Mouse (Mus musculus): Measurements from ENCODE around the gene Tpgs1. TPM values are rescaled to one million over a fixed set of nuclear protein-coding genes. Genes with fewer than 3 reads are reported as not detected.

The Tpgs1 gene
- polyA plus RNA-seq, 1 experiment: 12.2 TPM

DNA sequence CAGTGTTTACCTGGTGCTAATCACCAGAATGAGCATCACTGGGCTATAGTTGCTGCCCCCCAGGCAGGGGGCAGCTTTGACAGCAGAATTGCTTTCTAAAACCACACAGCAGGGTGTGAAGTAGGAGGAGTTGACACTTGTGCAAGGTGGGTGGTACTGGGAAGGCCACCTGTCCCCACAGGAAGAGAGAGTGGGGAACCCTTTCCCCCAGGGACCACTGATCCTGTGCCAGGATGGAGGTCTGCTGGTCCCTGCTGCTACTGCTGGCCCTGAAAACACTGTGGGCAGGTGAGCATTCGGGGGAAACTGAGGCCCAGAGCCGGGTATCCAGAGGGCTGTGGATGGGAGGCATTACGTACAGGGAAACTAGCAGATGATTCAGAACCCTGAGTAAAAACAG lies 20.0 kb downstream of the Tpgs1 start:
- no peak overlapping the region for H3K4me3 ChIP-seq (replicated peaks; ENCODE audit: control insufficient read depth, low read depth, low read length)
- no peak overlapping the region for H3K27ac ChIP-seq (ENCODE audit: control insufficient read depth, insufficient read depth, low read depth, low read length, poor library complexity)
- H3K4me1 ChIP-seq (ENCODE audit: control insufficient read depth, insufficient read depth, low read length): peaks cover 2% of the 10 kb centered on the region; the same call in 1 of the 2 replicates
- TF ChIP-seq POLR2A (IDR thresholded peaks at IDR 0.05; ENCODE audit: borderline replicate concordance, control insufficient read depth, low read depth, low read length): no peak
- 91% methylated on average over 3 of the region's 3 CpGs for WGBS

DNA sequence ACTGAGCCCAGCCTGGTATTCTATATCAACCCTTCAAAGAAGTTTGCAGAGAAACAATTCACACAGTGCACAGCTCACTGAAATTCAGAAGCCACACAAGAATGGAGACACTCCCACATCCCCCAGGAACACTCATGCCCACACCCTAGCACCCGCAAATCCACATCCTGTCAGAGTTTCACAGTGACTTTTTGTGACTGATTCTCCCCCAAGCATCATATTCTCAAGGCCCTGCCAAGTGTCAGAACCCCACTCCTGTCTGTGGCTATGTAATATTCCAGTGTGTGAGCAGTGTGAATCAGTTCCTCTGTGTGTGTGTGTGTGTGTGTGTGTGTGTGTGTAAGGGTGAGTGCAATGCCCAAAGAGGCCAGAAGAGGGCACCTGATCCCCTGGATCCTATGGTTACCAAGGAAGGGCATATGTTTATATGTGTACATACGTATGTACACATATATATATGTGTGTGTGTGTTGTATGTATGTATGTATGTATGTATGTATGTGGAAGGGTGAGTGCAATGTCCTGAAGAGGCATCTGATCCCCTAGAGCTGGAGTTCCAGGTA lies 22.9 kb downstream of the Tpgs1 start:
- TF ChIP-seq POLR2A (IDR thresholded peaks at IDR 0.05; ENCODE audit: borderline replicate concordance, control insufficient read depth, low read depth, low read length): no peak
- no peak for TF ChIP-seq CTCF (IDR thresholded peaks at IDR 0.05; ENCODE audit: control insufficient read depth, insufficient read depth, low read length)
- WGBS: 95% methylated on average over 2 of the region's 2 CpGs
- Histone ChIP-seq H3K4me1 (ENCODE audit: control insufficient read depth, insufficient read depth, low read length) (peaks cover 3% of the 10 kb centered on the region), H3K4me3 (replicated peaks; ENCODE audit: control insufficient read depth, low read depth, low read length) (no peak overlapping the region), H3K27ac (ENCODE audit: control insufficient read depth, insufficient read depth, low read depth, low read length, poor library complexity) (no peak overlapping the region)

DNA sequence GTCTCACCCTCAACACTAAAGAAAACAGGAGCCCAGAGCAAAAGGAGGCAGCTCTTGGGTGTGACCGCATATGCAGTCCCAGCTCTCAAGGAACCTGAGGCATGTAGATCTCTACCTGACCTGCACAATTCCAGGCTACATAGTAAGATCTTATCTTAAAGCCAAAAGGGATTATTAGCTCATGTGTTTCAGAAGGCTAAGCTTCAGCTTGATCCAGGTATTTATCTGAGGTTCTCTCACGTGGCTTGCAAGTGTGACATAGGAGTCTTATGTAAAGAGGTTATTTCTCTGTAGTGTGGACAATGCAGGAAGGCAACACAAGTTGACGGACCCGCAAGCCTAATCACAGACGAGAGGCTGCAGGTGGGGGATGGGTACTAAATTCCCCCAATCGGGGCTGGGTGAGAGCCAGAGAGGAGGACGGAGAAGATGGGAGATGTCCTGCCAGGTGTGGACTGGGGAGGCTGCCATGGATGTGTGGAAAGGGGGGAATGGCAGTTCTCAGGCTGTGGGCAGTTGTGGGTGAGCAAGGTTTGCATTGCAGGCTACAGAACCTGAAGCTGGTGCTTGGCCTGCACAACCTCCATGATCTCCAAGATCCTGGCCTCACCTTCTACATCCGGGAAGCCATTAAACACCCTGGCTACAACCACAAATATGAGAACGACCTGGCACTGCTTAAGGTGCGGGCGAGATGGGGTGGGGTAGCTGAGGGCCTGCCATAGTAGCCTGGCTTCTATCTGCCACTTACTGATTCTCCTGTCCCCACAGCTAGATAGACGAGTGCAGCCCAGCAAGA lies 24.6 kb downstream of the Tpgs1 start:
- TF ChIP-seq CTCF (IDR thresholded peaks at IDR 0.05; ENCODE audit: control insufficient read depth, insufficient read depth, low read length): no peak
- TF ChIP-seq POLR2A (IDR thresholded peaks at IDR 0.05; ENCODE audit: borderline replicate concordance, control insufficient read depth, low read depth, low read length): no peak
- 78% methylated on average over 12 of the region's 12 CpGs for WGBS
- Histone ChIP-seq H3K4me3 (replicated peaks; ENCODE audit: control insufficient read depth, low read depth, low read length) (no peak overlapping the region), H3K27ac (ENCODE audit: control insufficient read depth, insufficient read depth, low read depth, low read length, poor library complexity) (no peak overlapping the region), H3K4me1 (ENCODE audit: control insufficient read depth, insufficient read depth, low read length) (peaks cover 3% of the 10 kb centered on the region)

DNA sequence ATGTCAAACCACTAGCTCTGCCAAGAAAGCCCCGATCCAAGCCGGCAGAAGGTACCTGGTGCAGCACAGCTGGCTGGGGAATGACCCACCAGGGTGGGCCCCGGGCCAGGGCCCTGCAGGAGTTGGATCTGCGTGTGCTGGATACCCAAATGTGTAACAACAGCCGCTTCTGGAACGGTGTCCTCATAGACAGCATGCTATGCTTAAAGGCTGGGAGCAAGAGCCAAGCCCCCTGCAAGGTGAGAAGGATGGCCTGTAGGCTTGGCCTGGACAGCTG lies 25.1 kb downstream of the Tpgs1 start:
- Histone ChIP-seq H3K27ac (ENCODE audit: control insufficient read depth, insufficient read depth, low read depth, low read length, poor library complexity) (no peak overlapping the region), H3K4me3 (replicated peaks; ENCODE audit: control insufficient read depth, low read depth, low read length) (no peak overlapping the region), H3K4me1 (ENCODE audit: control insufficient read depth, insufficient read depth, low read length) (peaks cover 3% of the 10 kb centered on the region)
- 80% methylated on average over 6 of the region's 6 CpGs for WGBS
- TF ChIP-seq POLR2A (IDR thresholded peaks at IDR 0.05; ENCODE audit: borderline replicate concordance, control insufficient read depth, low read depth, low read length) (no peak), CTCF (IDR thresholded peaks at IDR 0.05; ENCODE audit: control insufficient read depth, insufficient read depth, low read length) (no peak)

DNA sequence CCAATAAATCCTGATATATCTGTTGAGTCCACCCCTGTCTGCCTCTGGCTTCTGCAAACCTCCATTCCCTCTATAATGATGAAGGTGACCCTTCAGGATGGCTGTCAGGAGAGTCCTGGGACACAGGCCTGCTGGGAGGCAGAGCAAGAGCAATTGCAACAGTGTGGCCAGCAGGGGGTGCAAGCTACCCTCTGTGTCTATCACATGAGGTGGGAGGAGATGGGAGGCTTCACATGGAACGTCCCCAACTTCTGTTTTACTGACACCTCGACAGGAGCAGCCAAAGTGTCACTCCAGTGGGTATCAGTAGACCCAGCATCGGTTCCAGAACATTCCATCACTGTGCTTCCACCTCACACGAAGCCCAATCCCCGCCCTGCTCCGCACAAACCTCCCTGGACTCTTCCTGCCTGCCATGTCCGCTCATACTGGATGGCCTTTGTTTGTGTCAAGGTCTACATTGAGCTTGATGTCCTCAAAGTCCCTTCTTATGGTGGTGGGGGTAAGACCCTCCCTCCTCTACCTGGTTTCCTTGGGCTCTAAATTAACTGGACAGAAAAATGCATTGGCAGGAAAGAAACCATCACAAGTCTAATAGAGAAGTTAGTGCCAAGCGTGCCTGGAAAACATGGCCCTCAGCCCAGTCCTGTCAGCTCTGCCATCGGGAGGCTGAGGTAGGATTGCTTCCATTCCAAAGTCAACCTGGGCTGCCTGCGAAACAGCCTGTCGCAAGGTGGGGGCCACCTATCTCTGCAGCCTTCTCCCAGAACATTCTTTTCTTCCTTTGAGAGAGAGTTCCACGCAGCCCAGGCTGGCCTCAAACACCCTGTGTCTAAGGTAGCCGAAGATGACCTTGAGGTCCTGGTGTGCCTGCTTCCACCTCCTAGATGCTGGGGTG lies 26.3 kb downstream of the Tpgs1 start:
- 52% methylated on average over 13 of the region's 13 CpGs for WGBS
- Histone ChIP-seq H3K4me3 (replicated peaks; ENCODE audit: control insufficient read depth, low read depth, low read length) (peak overlapping the region; percentile 22), H3K4me1 (ENCODE audit: control insufficient read depth, insufficient read depth, low read length) (peaks cover 3% of the 10 kb centered on the region), H3K27ac (ENCODE audit: control insufficient read depth, insufficient read depth, low read depth, low read length, poor library complexity) (peak overlapping the region; percentile 31; the same call in 1 of the 2 replicates)
- TF ChIP-seq CTCF (IDR thresholded peaks at IDR 0.05; ENCODE audit: control insufficient read depth, insufficient read depth, low read length) (peak; percentile 96), POLR2A (IDR thresholded peaks at IDR 0.05; ENCODE audit: borderline replicate concordance, control insufficient read depth, low read depth, low read length) (no peak)

DNA sequence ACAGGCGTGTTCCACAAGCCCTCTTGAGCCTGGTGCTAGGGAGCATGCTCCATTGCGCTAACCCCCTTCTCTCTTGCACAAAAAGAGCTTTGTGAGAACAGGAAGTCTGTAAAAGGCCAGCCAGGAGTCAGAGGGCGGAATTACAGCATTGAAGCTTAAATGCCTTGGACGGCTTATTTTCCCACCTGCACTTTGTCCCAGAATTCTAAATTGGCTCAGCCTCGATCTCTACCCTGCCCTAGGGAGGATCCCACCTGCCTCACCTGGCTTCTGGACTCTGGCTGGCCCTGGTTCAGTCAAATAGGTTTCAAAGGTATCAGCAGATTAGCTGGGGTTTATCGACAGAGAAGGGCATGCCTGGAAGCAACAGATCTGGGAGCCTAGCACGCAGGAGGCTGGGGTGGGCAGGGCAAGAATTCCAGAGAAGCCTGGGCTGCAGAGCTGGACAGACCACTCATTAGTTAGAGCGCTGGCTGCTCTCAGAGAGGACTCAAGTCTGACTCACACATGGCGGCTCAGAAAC lies 27.0 kb downstream of the Tpgs1 start:
- peak overlapping the region; percentile 58 for H3K27ac ChIP-seq (ENCODE audit: control insufficient read depth, insufficient read depth, low read depth, low read length, poor library complexity)
- H3K4me1 ChIP-seq (ENCODE audit: control insufficient read depth, insufficient read depth, low read length): peaks cover 3% of the 10 kb centered on the region
- WGBS: 51% methylated on average over 9 of the region's 9 CpGs
- TF ChIP-seq POLR2A (IDR thresholded peaks at IDR 0.05; ENCODE audit: borderline replicate concordance, control insufficient read depth, low read depth, low read length) (no peak), CTCF (IDR thresholded peaks at IDR 0.05; ENCODE audit: control insufficient read depth, insufficient read depth, low read length) (no peak)
- peak overlapping the region; percentile 22 for H3K4me3 ChIP-seq (replicated peaks; ENCODE audit: control insufficient read depth, low read depth, low read length)

DNA sequence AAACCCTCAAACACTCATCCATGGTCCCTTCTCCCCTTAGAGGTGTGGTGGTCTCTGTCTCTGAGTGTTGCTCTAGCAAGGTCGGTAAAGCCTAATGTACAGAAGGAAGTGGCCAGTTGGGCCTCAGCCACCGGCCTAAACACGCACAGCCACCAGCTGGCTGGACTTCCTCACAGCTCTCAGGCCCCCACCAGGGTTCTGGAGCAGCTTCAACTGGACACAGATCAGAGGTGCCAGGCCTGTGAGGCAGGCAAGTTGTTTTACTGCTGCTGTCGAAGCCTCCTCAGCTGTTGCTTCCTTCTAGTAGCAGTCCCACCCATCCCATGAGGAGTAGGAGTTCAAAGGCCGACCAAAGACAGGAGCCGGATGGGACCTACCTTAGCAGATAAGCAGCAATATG lies 28.7 kb downstream of the Tpgs1 start:
- H3K4me3 ChIP-seq (replicated peaks; ENCODE audit: control insufficient read depth, low read depth, low read length): no peak overlapping the region
- TF ChIP-seq CTCF (IDR thresholded peaks at IDR 0.05; ENCODE audit: control insufficient read depth, insufficient read depth, low read length) (no peak), POLR2A (IDR thresholded peaks at IDR 0.05; ENCODE audit: borderline replicate concordance, control insufficient read depth, low read depth, low read length) (no peak)
- no peak overlapping the region for H3K27ac ChIP-seq (ENCODE audit: control insufficient read depth, insufficient read depth, low read depth, low read length, poor library complexity)
- WGBS: 43% methylated on average over 6 of the region's 6 CpGs
- peaks cover 3% of the 10 kb centered on the region for H3K4me1 ChIP-seq (ENCODE audit: control insufficient read depth, insufficient read depth, low read length)

DNA sequence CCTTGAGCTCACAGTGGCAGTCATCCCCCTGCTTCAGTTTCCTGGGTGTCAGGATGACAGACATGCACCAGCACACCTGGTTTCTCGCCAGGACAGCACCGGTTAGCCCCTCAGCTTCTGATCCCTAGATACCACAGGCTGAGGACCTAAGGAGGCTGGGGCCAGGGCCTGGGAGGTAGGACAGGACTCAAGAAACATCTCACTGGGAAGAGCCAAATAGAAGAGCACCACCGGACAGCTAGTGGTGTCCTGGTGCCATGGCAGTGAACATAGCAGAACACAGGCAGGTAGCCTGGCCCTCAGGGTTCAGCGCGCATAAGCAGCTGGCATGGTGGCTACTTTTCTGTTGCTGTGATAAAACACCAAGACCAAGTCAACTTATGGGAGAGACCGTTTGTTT lies 29.3 kb downstream of the Tpgs1 start:
- TF ChIP-seq POLR2A (IDR thresholded peaks at IDR 0.05; ENCODE audit: borderline replicate concordance, control insufficient read depth, low read depth, low read length) (no peak), CTCF (IDR thresholded peaks at IDR 0.05; ENCODE audit: control insufficient read depth, insufficient read depth, low read length) (no peak)
- peaks cover 3% of the 10 kb centered on the region for H3K4me1 ChIP-seq (ENCODE audit: control insufficient read depth, insufficient read depth, low read length)
- 89% methylated on average over 6 of the region's 6 CpGs for WGBS
- no peak overlapping the region for H3K27ac ChIP-seq (ENCODE audit: control insufficient read depth, insufficient read depth, low read depth, low read length, poor library complexity)
- no peak overlapping the region for H3K4me3 ChIP-seq (replicated peaks; ENCODE audit: control insufficient read depth, low read depth, low read length)
